Mouse (Mus musculus) spleen, adult 2 months (tissue): ENCODE measurements around the gene Kcnn3.

Experiments
- CTCF ChIP-seq: fragments of 200-500 bp; IDR thresholded peaks from 2 replicates; pipeline ENCODE4 v1.5.1; 2011; ENCODE audit warnings: mild to moderate bottlenecking, inconsistent platforms; ENCODE audit not compliant: insufficient read depth, insufficient read length, insufficient replicate concordance; ENCODE audit errors: extremely low read depth
- POLR2A ChIP-seq: fragments of 200-500 bp; IDR thresholded peaks from 2 replicates; pipeline ENCODE4 v1.6.1; 2011; ENCODE audit warnings: low read depth, low read length, inconsistent platforms

GRCm38 (mm10) chr3:89723400-89724084 lies 203.6 kb downstream of the Kcnn3 start:
- TF ChIP-seq POLR2A: no peak
- TF ChIP-seq CTCF: no peak
